Mouse (Mus musculus): ENCODE results near the gene Ets1.
A peak's percentile ranks its signal among the peaks of the same experiment; 100 is the strongest.

Ets1 gene

GRCm38 (mm10) chr9:32635627-32636385 is at the start of gene Ets1:
Ets1 (plus strand) TSS chr9:32636221.
- no peak for DNase-seq (ENCODE audit: low read depth, low spot score)

DNA sequence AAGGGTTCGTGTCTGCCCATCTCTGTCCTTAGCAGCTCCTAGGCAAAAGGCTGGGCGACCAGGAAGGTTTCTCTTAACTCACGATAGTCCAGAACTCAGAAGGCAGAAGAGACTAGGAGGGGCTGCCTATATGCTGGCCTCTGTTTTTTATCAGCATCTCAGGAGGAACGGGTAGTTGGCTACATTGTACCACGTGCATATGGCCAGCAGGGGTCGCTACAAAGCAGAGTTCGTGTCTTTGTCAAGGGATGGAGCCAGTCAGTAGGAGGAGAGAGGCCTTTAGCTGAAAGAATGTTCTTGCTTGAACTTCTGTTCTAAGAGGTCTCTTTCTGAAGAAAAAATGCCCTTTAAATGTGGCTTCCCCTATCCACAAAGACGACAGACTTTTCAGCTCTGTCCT is 46.1 kb upstream of the Ets1 start:
- peak; percentile 69 for DNase-seq (ENCODE audit: low read depth, low spot score)

GRCm38 (mm10) chr9:32590571-32590970 is 45.5 kb upstream of the Ets1 start:
- DNase-seq (ENCODE audit: low read depth, low spot score): no peak

DNA sequence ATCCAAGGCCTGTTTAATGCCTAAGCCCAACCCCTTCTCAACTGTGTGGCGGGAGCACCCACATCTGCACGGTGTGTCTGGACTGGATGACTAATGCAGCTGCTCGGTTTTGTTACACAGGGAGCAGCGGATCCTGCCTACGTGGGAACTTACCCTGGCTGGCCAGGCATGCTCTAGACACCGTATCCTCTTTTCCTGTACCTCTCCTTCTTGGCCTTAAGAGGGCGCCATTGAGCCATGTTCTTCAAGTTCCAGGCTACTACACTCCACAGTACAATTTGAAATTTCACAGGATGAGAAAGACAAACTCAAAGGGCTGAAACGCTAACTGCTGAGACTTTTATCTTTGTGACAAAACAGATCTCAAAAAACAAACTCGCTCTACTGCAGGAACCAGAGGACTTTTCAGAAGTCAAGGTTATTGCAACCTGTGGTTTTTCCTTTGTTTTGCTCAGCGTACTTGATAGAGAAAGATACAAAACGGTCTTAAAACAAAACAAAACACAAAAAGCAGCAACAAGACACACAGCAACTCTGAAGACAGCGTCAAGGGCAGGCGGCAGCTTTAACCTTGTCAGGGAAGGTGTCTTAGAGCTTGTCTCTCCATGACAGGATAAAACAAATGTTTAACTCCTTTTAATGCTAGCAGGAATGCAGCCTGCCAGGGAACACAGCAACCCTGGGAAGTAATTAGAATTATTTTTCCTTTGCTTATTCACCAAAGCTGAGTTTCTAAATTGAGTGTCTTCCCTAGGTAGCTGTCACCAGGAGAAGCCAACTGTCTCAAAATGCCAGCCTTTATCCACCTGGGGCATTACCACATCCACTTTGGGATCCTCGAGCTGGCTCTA is 44.1 kb upstream of the Ets1 start:
- peak; percentile 91 for DNase-seq (ENCODE audit: low read depth, low spot score)

GRCm38 (mm10) chr9:32592583-32592890 is 43.5 kb upstream of the Ets1 start:
- no peak for DNase-seq (ENCODE audit: low read depth, low spot score)

GRCm38 (mm10) chr9:32593816-32594215 is 42.2 kb upstream of the Ets1 start:
- DNase-seq (ENCODE audit: low read depth, low spot score): no peak

GRCm38 (mm10) chr9:32594346-32594745 is 41.7 kb upstream of the Ets1 start:
- DNase-seq (ENCODE audit: low read depth, low spot score): no peak

- DNase-seq (ENCODE audit: low read depth, low spot score): no peak
Observed at GRCm38 (mm10) chr9:32595076-32595820, 40.8 kb upstream of the Ets1 start.

GRCm38 (mm10) chr9:32596366-32596765 is 39.7 kb upstream of the Ets1 start:
- DNase-seq (ENCODE audit: low read depth, low spot score): no peak

GRCm38 (mm10) chr9:32601953-32602352 is 34.1 kb upstream of the Ets1 start:
- no peak for DNase-seq (ENCODE audit: low read depth, low spot score)

GRCm38 (mm10) chr9:32603097-32603496 is 32.9 kb upstream of the Ets1 start:
- no peak for DNase-seq (ENCODE audit: low read depth, low spot score)

- no peak for DNase-seq (ENCODE audit: low read depth, low spot score)
Observed at GRCm38 (mm10) chr9:32607218-32607617, 28.8 kb upstream of the Ets1 start.

- DNase-seq (ENCODE audit: low read depth, low spot score): no peak
Observed at GRCm38 (mm10) chr9:32608831-32609610, 27.0 kb upstream of the Ets1 start.

GRCm38 (mm10) chr9:32610218-32610617 is 25.8 kb upstream of the Ets1 start:
- DNase-seq (ENCODE audit: low read depth, low spot score): no peak

- no peak for DNase-seq (ENCODE audit: low read depth, low spot score)
Observed at GRCm38 (mm10) chr9:32610631-32611030, 25.4 kb upstream of the Ets1 start.

- no peak for DNase-seq (ENCODE audit: low read depth, low spot score)
Observed at GRCm38 (mm10) chr9:32611340-32611739, 24.7 kb upstream of the Ets1 start.

GRCm38 (mm10) chr9:32612426-32612825 is 23.6 kb upstream of the Ets1 start:
- DNase-seq (ENCODE audit: low read depth, low spot score): no peak

DNA sequence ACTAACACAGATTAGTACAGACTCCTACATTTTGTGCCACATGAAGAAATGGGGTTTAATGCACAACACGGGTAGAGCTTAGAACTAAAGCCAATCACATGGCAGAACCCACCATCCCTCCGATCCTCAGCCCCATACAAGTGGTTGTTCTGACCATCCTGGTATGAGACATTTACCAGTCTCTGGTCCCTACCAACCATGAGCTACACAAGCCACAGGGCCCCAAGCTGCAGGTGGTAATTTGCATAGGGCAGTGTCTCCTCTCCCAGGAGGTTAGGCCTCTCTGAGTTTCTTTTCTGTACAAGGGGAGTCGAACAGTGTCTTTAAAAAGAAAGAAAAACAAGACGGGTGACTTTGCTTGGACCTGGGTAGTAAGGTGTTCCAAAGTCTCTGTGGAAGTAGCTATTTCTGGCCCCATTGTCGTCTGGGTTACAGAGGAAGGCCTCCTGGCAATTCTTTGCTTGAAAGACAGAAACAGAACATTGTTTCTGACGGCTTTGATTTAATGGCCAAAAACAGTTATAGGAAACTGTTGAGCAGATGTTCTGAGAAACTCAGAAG is 23.1 kb upstream of the Ets1 start:
- no peak for DNase-seq (ENCODE audit: low read depth, low spot score)

DNA sequence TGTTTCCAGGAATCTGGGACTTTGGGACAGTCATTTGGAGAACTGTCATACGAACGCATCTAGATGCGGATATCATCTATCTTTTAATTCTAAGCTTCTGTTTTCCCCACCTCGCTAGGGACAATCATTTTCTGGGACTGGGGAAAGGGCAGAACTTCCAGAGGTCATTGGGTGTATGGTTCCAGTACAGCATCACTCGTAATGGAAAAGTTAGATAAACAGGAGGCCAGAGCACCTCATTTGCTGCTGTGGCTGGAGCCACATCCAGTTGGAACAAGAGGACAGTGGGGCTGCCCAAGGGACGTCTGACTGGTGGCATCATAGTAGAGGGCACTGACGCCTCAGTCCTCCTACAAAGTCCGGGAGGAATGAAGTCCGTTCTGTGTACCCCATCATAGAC is 21.8 kb upstream of the Ets1 start:
- no peak for DNase-seq (ENCODE audit: low read depth, low spot score)

DNA sequence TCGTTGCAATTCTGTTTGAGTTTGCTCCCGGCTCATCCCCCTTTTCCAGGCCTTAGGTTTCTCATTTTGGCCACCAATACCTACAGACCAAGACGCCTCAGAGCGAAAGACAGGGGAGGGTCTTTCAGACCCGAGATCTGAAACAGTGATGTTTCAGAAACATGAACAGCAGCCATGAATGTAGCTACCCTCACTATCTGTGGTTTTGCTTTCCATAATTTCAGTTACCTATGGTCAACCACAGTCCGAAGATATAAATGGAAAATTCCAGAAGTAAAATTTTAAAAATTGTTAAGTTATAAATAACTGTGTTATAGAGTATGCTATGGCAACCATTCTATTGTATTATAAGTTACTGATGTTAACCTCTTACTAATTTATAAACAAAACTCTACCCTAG is 20.6 kb upstream of the Ets1 start:
- no peak for DNase-seq (ENCODE audit: low read depth, low spot score)

DNA sequence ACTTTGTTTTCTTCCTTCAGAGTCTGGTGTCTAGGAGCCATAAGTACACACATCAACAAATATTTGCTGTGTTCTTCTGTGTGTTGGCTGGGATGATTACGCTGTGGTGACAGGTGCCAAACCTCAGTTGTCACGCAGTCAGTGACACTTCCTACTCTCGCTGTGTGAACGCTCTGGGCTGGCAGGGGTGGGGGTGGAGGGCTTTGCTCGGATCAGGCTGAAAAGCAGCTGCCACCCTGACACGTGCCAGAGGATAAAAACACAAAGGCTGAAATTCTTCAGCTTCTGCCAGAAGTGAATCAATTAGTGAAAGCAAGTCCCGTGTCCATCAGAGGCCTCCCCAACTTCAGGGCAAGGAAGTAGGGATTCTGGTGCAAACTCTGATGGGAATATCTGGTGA is 20.0 kb upstream of the Ets1 start:
- no peak for DNase-seq (ENCODE audit: low read depth, low spot score)

Measured in skeletal muscle tissue, adult 2 months (tissue).